Mouse (Mus musculus) liver, adult 2 months (tissue): ENCODE measurements around the gene Sp3.

Experiments
- CTCF ChIP-seq: fragments of 200-500 bp; IDR thresholded peaks from 2 replicates; pipeline ENCODE4 v1.5.1; 2011; ENCODE audit warnings: low read depth, low read length, control low read depth
- POLR2A ChIP-seq: fragments of 200-500 bp; IDR thresholded peaks from 2 replicates; pipeline ENCODE4 v1.6.1; 2011; ENCODE audit warnings: low read length, control low read depth; ENCODE audit not compliant: insufficient read depth; ENCODE audit errors: extremely low read depth

- TF ChIP-seq CTCF (no peak), POLR2A (no peak)
Observed at GRCm38 (mm10) chr2:72982110-72982785, 2.0 kb upstream of the Sp3 start.
